Mouse (Mus musculus) gastrocnemius, postnatal 14 days (tissue): ENCODE measurements around the gene Olfr729. TPM values are rescaled to one million over a fixed set of nuclear protein-coding genes. Genes with fewer than 3 reads are reported as not detected.

Source experiments
- DNase-seq: peaks from one replicate; pipeline ENCODE4 v3.0.0; 2021; ENCODE audit warnings: mixed read lengths
- intact Hi-C: fragments of 180-260 bp; cut with DNase I; formaldehyde crosslinking; loops from one replicate; pipeline ENCODE4 v1.15.1; 2025; ENCODE audit warnings: low total_unique reads
- long read RNA-seq, 2 experiments: library from polyadenylated mRNA; stranded (forward); transcript quantifications; one replicate each; pipeline ENCODE4 v2.0.0; 2021
- total RNA-seq, 2 experiments: library from RNA; stranded (reverse); gene quantifications; 2 replicates each; pipeline ENCODE4 v1.2.3; 2021

Olfr729 gene
- total RNA-seq = not detected
- long read RNA-seq, experiment 1 = 0 reads
- long read RNA-seq, experiment 2 = 0 reads

DNA sequence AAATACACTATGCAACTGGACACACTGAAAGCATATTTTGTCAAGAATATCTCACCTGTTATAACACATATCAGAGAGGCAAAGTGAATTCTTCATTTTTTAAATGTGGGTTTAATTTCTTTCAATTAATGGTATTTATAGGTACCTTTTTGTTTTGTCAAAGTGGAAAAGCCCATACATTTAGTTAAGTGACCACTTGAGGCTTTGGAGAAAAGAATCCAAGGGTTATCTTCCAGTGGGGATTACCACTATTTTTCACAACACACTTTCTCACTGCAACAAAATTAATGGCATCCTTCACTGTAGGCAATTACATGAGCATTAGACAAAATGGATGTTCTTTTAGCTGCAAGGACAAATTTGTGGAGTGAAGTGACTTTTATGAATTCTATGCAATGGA lies at the start of gene Olfr729:
Olfr729 (minus strand) TSS at position 101 of the 400 bp plus-strand sequence.
- intact Hi-C loops = no loop called here

DNA sequence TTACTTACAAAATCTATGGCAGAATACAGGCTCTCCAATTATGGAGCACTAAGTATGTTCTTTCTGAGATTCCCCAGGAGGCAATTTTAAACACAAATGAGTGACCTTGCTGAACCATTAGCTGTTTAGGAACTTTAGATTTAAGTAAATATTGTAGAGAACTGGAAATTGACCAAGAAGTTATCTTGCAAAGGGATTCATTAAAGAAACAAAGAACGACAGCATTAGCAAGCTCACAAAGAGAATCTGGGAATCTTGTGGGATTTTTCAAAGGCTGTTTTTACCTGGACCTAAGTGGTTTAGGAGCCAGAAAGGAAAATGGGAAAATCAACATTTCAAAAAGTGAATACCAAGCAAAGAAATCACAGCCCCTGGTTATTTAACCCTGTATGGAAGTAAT lies 35.4 kb upstream of the Olfr729 start, which contains the start of gene Olfr730:
Olfr730 (minus strand) TSS at position 101 of the 400 bp plus-strand sequence.
- intact Hi-C loops = no loop called here

More for the DNA sequence above, at the start of gene Olfr729:
- no peak for DNase-seq

DNA sequence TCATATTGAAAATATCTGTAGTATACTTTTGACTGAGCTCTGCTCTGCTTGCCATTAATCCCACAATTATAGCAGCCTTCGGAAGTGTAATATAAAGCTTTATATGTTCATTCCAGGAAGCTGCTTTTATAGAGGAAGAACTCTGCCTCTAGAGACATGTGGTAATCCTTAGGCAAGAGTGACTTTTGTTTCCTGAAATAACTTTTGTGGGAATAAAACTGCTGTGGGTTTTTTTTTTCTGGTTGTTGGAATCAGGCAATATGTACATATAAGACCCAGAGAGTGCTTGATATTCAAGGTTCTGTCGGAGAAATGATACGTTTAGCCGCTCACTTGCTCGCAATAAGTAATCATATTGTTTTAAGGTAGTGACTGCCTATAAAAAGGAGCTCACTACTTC lies 10.1 kb downstream of the Olfr729 start, which contains the start of gene Olfr728:
Olfr728 (minus strand) TSS at position 101 of the 400 bp plus-strand sequence.
- intact Hi-C loops = no loop called here

More for the DNA sequence above, 35.4 kb upstream of the Olfr729 start, which contains the start of gene Olfr730:
- no peak for DNase-seq

DNA sequence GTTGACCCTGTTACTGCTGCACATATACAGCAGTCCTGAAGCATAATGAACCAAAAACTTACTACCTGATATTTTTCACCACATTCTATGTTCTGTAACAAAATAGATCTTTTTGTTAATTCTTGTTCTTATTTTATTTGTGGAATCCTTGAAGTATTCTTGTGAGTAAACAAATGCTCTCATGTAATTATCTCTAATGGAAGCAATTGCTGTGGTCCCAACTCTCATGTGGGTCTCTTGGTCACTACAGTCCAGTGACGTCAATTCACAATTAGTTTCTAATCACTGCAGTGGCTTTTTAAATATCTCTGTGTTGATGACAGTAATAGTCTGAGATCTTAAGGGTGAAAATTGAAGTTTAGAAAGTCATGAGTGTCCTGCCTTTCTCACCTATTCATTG lies 29.8 kb downstream of the Olfr729 start, which contains the start of gene Olfr727:
Olfr727 (plus strand) TSS at position 301 of the 400 bp plus-strand sequence.
- intact Hi-C loops = no loop called here
- DNase-seq = no peak

More for the DNA sequence above, 10.1 kb downstream of the Olfr729 start, which contains the start of gene Olfr728:
- DNase-seq = no peak

Other genes starting within 250 kb of the Olfr729 start
- gene Olfr723, start 221.1 kb downstream of the Olfr729 start, total RNA-seq = not detected
- not detected for gene Olfr724, start 189.6 kb downstream of the Olfr729 start, total RNA-seq
- not detected for gene Olfr725, start 112.5 kb downstream of the Olfr729 start, total RNA-seq
- not detected for gene Olfr726, start 62.0 kb downstream of the Olfr729 start, total RNA-seq
- not detected for gene Olfr727, start 29.7 kb downstream of the Olfr729 start, total RNA-seq
- gene Olfr728, start 10.2 kb downstream of the Olfr729 start, total RNA-seq = not detected
- not detected for gene Olfr730, start 35.3 kb upstream of the Olfr729 start, total RNA-seq
- not detected for gene Olfr731, start 89.0 kb upstream of the Olfr729 start, total RNA-seq
- gene Olfr732, start 131.3 kb upstream of the Olfr729 start, total RNA-seq = not detected
- gene Olfr733, start 148.6 kb upstream of the Olfr729 start, total RNA-seq = not detected
- not detected for gene Olfr734, start 173.9 kb upstream of the Olfr729 start, total RNA-seq
- not detected for gene Olfr735, start 196.0 kb upstream of the Olfr729 start, total RNA-seq
- not detected for gene Tlr11, start 205.0 kb upstream of the Olfr729 start, total RNA-seq
- not detected for gene Olfr736, start 228.3 kb upstream of the Olfr729 start, total RNA-seq